Comparison of ENCODE assay signal across 8 mouse cellular contexts in genomic region chr2:131209969-131210792, GRCm38 (mm10). TPM values are rescaled to one million over a fixed set of nuclear protein-coding genes. Genes with fewer than 3 reads are reported as not detected.
DNase-seq lines count a peak whose midpoint lies in the region; ATAC-seq lines count a peak whose summit lies in the region.

No protein-coding gene starts in this region.

- peaks cover 14% of the 10 kb centered on the region for H3K36me3 ChIP-seq in intestine, embryonic 14.5 days (ENCODE audit: control insufficient read depth, insufficient read depth, low read length)

- peak; percentile 97 for DNase-seq in adrenal gland, adult 2 months
- DNase-seq in embryo, embryonic 11 days, result peak; percentile 96
- DNase-seq in gastrocnemius, postnatal 25 days, result peak; percentile 94
- DNase-seq in intestine, embryonic 14.5 days (ENCODE audit: low spot score), result peak; percentile 99
- peak; percentile 95 for DNase-seq in left cerebral cortex, postnatal 14 days (ENCODE audit: low spot score in 2 of 2)
- peak; percentile 95 for DNase-seq in right cerebral cortex, postnatal 14 days
- peak; percentile 92 for DNase-seq in urinary bladder, postnatal 25 days (ENCODE audit: low spot score)

- peak overlapping the region; percentile 70 for H3K4me3 ChIP-seq in intestine, embryonic 14.5 days (ENCODE audit: low read depth, low read length)

- intact Hi-C loops in left cerebral cortex, postnatal 14 days (cut with DNase I), result loop anchor here (1.0 kb wide), 1 partner anchor 31 kb away; no protein-coding TSS in a partner anchor

- no peaks in the 10 kb centered on the region for H3K27me3 ChIP-seq in intestine, embryonic 14.5 days (replicated peaks; ENCODE audit: control insufficient read depth, insufficient read depth, low read length)

- 1% methylated on average over 50 of the region's 50 CpGs for WGBS in intestine, embryonic 14.5 days

- peak overlapping the region; percentile 79 for H3K27ac ChIP-seq in intestine, embryonic 14.5 days (ENCODE audit: low read depth)

- peak; percentile 98 for ATAC-seq in intestine, embryonic 14.5 days (replicated peaks; ENCODE audit: low FRiP score, low TSS enrichment, low read depth)
- ATAC-seq in megakaryocyte-erythroid progenitor cell, adult 5-6 weeks (replicated peaks; ENCODE audit: low FRiP score, low TSS enrichment, poor library complexity, severe bottlenecking), result peak; percentile 63

- H3K4me2 ChIP-seq in intestine, embryonic 14.5 days (ENCODE audit: low read length), result peak overlapping the region; percentile 72

- H3K9ac ChIP-seq in intestine, embryonic 14.5 days (ENCODE audit: low read length), result peak overlapping the region; percentile 63

- H3K9me3 ChIP-seq in intestine, embryonic 14.5 days (ENCODE audit: control insufficient read depth, low read length), result no peaks in the 10 kb centered on the region

- H3K4me1 ChIP-seq in intestine, embryonic 14.5 days (replicated peaks; ENCODE audit: control insufficient read depth, insufficient read depth, low read length), result peaks cover 16% of the 10 kb centered on the region

RNA-seq across cellular contexts. Expression of gene Ap5s1, which starts 3.3 kb away (rescaled TPM):
- total RNA-seq in adrenal gland, adult 2 months (2021), result 10 to 100 TPM; 13.7 to 20.2 TPM
- 89.8 and 91.7 TPM in 2 replicates for polyA plus RNA-seq in adrenal gland, adult 2 months (2012; rRNA removed)
- total RNA-seq in gastrocnemius, postnatal 25 days (2021), result 10 to 100 TPM; 18.2 to 20.1 TPM
- polyA plus RNA-seq in intestine, embryonic 14.5 days (2014; fragmentation: Nextera tagmentation; extraction: Ambion mirVana), result 23.4 and 23.8 TPM in 2 replicates
- 10 to 100 TPM; 23.9 to 26.3 TPM for total RNA-seq in left cerebral cortex, postnatal 14 days (2021)
- total RNA-seq in megakaryocyte-erythroid progenitor cell, adult 5-6 weeks (2014; fragmentation: Nextera tagmentation), result 5.9 and 14.7 TPM in 2 replicates
- total RNA-seq in megakaryocyte-erythroid progenitor cell, adult 5-6 weeks (2017), result 1.9 and 3.3 TPM in 2 replicates

RNA-seq across cellular contexts. Expression of gene Spef1, which starts 23.1 kb away (rescaled TPM):
- total RNA-seq in adrenal gland, adult 2 months (2021), result 1 to 10 TPM; 4.3 to 5.4 TPM
- 4.8 and 5.3 TPM in 2 replicates for polyA plus RNA-seq in adrenal gland, adult 2 months (2012; rRNA removed)
- 1 to 10 TPM; 1.9 to 2.1 TPM for total RNA-seq in gastrocnemius, postnatal 25 days (2021)
- polyA plus RNA-seq in intestine, embryonic 14.5 days (2014; fragmentation: Nextera tagmentation; extraction: Ambion mirVana), result 5.8 and 6.4 TPM in 2 replicates
- 10 to 100 TPM; 13.4 to 14.0 TPM for total RNA-seq in left cerebral cortex, postnatal 14 days (2021)
- total RNA-seq in megakaryocyte-erythroid progenitor cell, adult 5-6 weeks (2014; fragmentation: Nextera tagmentation), result 3.7 and 4.1 TPM in 2 replicates
- 1.3 and 2.5 TPM in 2 replicates for total RNA-seq in megakaryocyte-erythroid progenitor cell, adult 5-6 weeks (2017)

RNA-seq across cellular contexts. Expression of gene Cdc25b, which starts 23.4 kb away (rescaled TPM):
- 1 to 10 TPM; 3.4 to 5.5 TPM for total RNA-seq in adrenal gland, adult 2 months (2021)
- polyA plus RNA-seq in adrenal gland, adult 2 months (2012; rRNA removed), result 7.7 and 9.7 TPM in 2 replicates
- total RNA-seq in gastrocnemius, postnatal 25 days (2021), result 1 to 10 TPM; 1.5 to 4.8 TPM
- polyA plus RNA-seq in intestine, embryonic 14.5 days (2014; fragmentation: Nextera tagmentation; extraction: Ambion mirVana), result 51.8 and 61.0 TPM in 2 replicates
- total RNA-seq in left cerebral cortex, postnatal 14 days (2021), result 10 to 100 TPM; 11.9 to 15.4 TPM
- 8.7 and 21.6 TPM in 2 replicates for total RNA-seq in megakaryocyte-erythroid progenitor cell, adult 5-6 weeks (2014; fragmentation: Nextera tagmentation)
- 5.4 and 19.0 TPM in 2 replicates for total RNA-seq in megakaryocyte-erythroid progenitor cell, adult 5-6 weeks (2017)

RNA-seq across cellular contexts. Expression of gene Mavs, which starts 23.7 kb away (rescaled TPM):
- total RNA-seq in adrenal gland, adult 2 months (2021), result 10 to 100 TPM; 46.2 to 48.8 TPM
- polyA plus RNA-seq in adrenal gland, adult 2 months (2012; rRNA removed), result 81.8 and 89.7 TPM in 2 replicates
- 10 to 100 TPM; 40.5 to 47.4 TPM for total RNA-seq in gastrocnemius, postnatal 25 days (2021)
- 19.1 and 19.8 TPM in 2 replicates for polyA plus RNA-seq in intestine, embryonic 14.5 days (2014; fragmentation: Nextera tagmentation; extraction: Ambion mirVana)
- total RNA-seq in left cerebral cortex, postnatal 14 days (2021), result 1 to 10 TPM; 6.3 TPM
- total RNA-seq in megakaryocyte-erythroid progenitor cell, adult 5-6 weeks (2014; fragmentation: Nextera tagmentation), result 28.8 and 28.9 TPM in 2 replicates
- 16.9 and 24.8 TPM in 2 replicates for total RNA-seq in megakaryocyte-erythroid progenitor cell, adult 5-6 weeks (2017)

RNA-seq across cellular contexts. Expression of gene Cenpb, which starts 30.3 kb away (rescaled TPM):
- total RNA-seq in adrenal gland, adult 2 months (2021), result 10 to 100 TPM; 47.7 to 88.5 TPM
- polyA plus RNA-seq in adrenal gland, adult 2 months (2012; rRNA removed), result 94.5 and 107 TPM in 2 replicates
- total RNA-seq in gastrocnemius, postnatal 25 days (2021), result 10 to 100 TPM; 58.9 to 61.8 TPM
- polyA plus RNA-seq in intestine, embryonic 14.5 days (2014; fragmentation: Nextera tagmentation; extraction: Ambion mirVana), result 8.8 and 9.5 TPM in 2 replicates
- 10 to 100 TPM; 89.7 to 97.4 TPM for total RNA-seq in left cerebral cortex, postnatal 14 days (2021)
- 8.0 and 8.8 TPM in 2 replicates for total RNA-seq in megakaryocyte-erythroid progenitor cell, adult 5-6 weeks (2014; fragmentation: Nextera tagmentation)
- 6.8 and 10.8 TPM in 2 replicates for total RNA-seq in megakaryocyte-erythroid progenitor cell, adult 5-6 weeks (2017)

Comparison
In these comparisons a context has a peak if more than half of its experiments do, and no peak if none do; other contexts are left out.
1. Peak in every context shown above with its lines: DNase-seq, ATAC-seq, H3K4me3 ChIP-seq and H3K27ac ChIP-seq.